Mouse (Mus musculus): Measurements from ENCODE around the gene Hivep3.

Hivep3 gene

GRCm38 (mm10) chr4:119947232-119948162, 213.9 kb downstream of the Hivep3 start:
- peak; percentile 43 for DNase-seq (ENCODE audit: low read depth, low spot score)

- no peak for DNase-seq (ENCODE audit: low read depth, low spot score)
Observed at GRCm38 (mm10) chr4:119948406-119948805, 214.8 kb downstream of the Hivep3 start.

- DNase-seq (ENCODE audit: low read depth, low spot score), result no peak
Observed at GRCm38 (mm10) chr4:119948922-119949614, 215.5 kb downstream of the Hivep3 start.

GRCm38 (mm10) chr4:119950181-119950580, 216.6 kb downstream of the Hivep3 start:
- DNase-seq (ENCODE audit: low read depth, low spot score), result no peak

GRCm38 (mm10) chr4:119951081-119951480, 217.5 kb downstream of the Hivep3 start:
- DNase-seq (ENCODE audit: low read depth, low spot score), result no peak

GRCm38 (mm10) chr4:119955008-119955407, 221.4 kb downstream of the Hivep3 start:
- no peak for DNase-seq (ENCODE audit: low read depth, low spot score)

GRCm38 (mm10) chr4:119957970-119958369, 224.4 kb downstream of the Hivep3 start:
- no peak for DNase-seq (ENCODE audit: low read depth, low spot score)

- no peak for DNase-seq (ENCODE audit: low read depth, low spot score)
Observed at GRCm38 (mm10) chr4:119959293-119959692, 225.7 kb downstream of the Hivep3 start.

- DNase-seq (ENCODE audit: low read depth, low spot score), result no peak
Observed at GRCm38 (mm10) chr4:119959873-119960272, 226.3 kb downstream of the Hivep3 start.

GRCm38 (mm10) chr4:119960523-119960922, 226.9 kb downstream of the Hivep3 start:
- no peak for DNase-seq (ENCODE audit: low read depth, low spot score)

GRCm38 (mm10) chr4:119961164-119961563, 227.6 kb downstream of the Hivep3 start:
- DNase-seq (ENCODE audit: low read depth, low spot score), result peak; percentile 69

- DNase-seq (ENCODE audit: low read depth, low spot score), result no peak
Observed at GRCm38 (mm10) chr4:119962066-119962465, 228.5 kb downstream of the Hivep3 start.

GRCm38 (mm10) chr4:119966105-119967072, 232.8 kb downstream of the Hivep3 start:
- DNase-seq (ENCODE audit: low read depth, low spot score), result no peak

- no peak for DNase-seq (ENCODE audit: low read depth, low spot score)
Observed at GRCm38 (mm10) chr4:119967073-119967608, 233.6 kb downstream of the Hivep3 start.

- no peak for DNase-seq (ENCODE audit: low read depth, low spot score)
Observed at GRCm38 (mm10) chr4:119967636-119968035, 234.1 kb downstream of the Hivep3 start.

- DNase-seq (ENCODE audit: low read depth, low spot score), result no peak
Observed at GRCm38 (mm10) chr4:119968071-119968470, 234.5 kb downstream of the Hivep3 start.

- DNase-seq (ENCODE audit: low read depth, low spot score), result no peak
Observed at GRCm38 (mm10) chr4:119968887-119969286, 235.3 kb downstream of the Hivep3 start.

- DNase-seq (ENCODE audit: low read depth, low spot score), result no peak
Observed at GRCm38 (mm10) chr4:119970166-119970565, 236.6 kb downstream of the Hivep3 start.

- DNase-seq (ENCODE audit: low read depth, low spot score), result no peak
Observed at GRCm38 (mm10) chr4:119972375-119972774, 238.8 kb downstream of the Hivep3 start.

GRCm38 (mm10) chr4:119973729-119974605, 240.4 kb downstream of the Hivep3 start:
- no peak for DNase-seq (ENCODE audit: low read depth, low spot score)

Data from ZHBTc4 (cell line).